Comparison of ENCODE assay signal across 16 mouse cellular contexts in genomic region chr9:7977587-7977986, GRCm38 (mm10). TPM values are rescaled to one million over a fixed set of nuclear protein-coding genes. Genes with fewer than 3 reads are reported as not detected.
DNase-seq lines count a peak whose midpoint lies in the region; ATAC-seq and TF ChIP-seq lines count a peak whose summit lies in the region.
"Had no signal": no experiment of that assay in that cellular context is flagged by ENCODE, and none has a peak within 500 bp of the region (broad histone marks: within the 10 kb centered on the region; RNA-seq: fewer than 3 reads in every experiment).

No protein-coding gene starts in this region.

- H3K4me3 ChIP-seq in heart, embryonic 12.5 days = no peak overlapping the region
- H3K4me3 ChIP-seq in neural tube, embryonic 14.5 days (ENCODE audit: low read depth, low read length) = no peak overlapping the region
- H3K4me3 ChIP-seq in kidney, embryonic 16.5 days (ENCODE audit: low read length) = no peak overlapping the region
- H3K4me3 ChIP-seq in forebrain, postnatal 0 days (ENCODE audit: low read depth, low read length) = no peak overlapping the region
- H3K4me3 ChIP-seq: erythroblast, embryonic 14.5 days; forebrain, embryonic 15.5 days; megakaryocyte, embryonic 14.5 days; midbrain, embryonic 15.5 days had no signal

- intact Hi-C loops in heart, postnatal 14 days (cut with DNase I) = no loop called here

- no peak overlapping the region for H3K4me2 ChIP-seq in heart, embryonic 12.5 days
- no peak overlapping the region for H3K4me2 ChIP-seq in neural tube, embryonic 14.5 days (ENCODE audit: low read depth, low read length)
- H3K4me2 ChIP-seq in kidney, embryonic 16.5 days (replicated peaks; ENCODE audit: low read depth, low read length) = no peak overlapping the region
- H3K4me2 ChIP-seq in forebrain, postnatal 0 days (ENCODE audit: low read depth) = no peak overlapping the region
- H3K4me2 ChIP-seq: forebrain, embryonic 15.5 days; midbrain, embryonic 15.5 days had no signal

- peaks cover 44% of the 10 kb centered on the region for H3K36me3 ChIP-seq in heart, embryonic 12.5 days
- H3K36me3 ChIP-seq in neural tube, embryonic 14.5 days (ENCODE audit: control insufficient read depth, insufficient read depth, low read length) = no peaks in the 10 kb centered on the region
- peaks cover 28% of the 10 kb centered on the region for H3K36me3 ChIP-seq in kidney, embryonic 16.5 days (ENCODE audit: insufficient read depth, low read length)
- H3K36me3 ChIP-seq in forebrain, postnatal 0 days (ENCODE audit: insufficient read depth) = no peaks in the 10 kb centered on the region
- H3K36me3 ChIP-seq: forebrain, embryonic 15.5 days; midbrain, embryonic 15.5 days had no signal

- H3K27me3 ChIP-seq in heart, embryonic 12.5 days (replicated peaks) = no peaks in the 10 kb centered on the region
- no peaks in the 10 kb centered on the region for H3K27me3 ChIP-seq in neural tube, embryonic 14.5 days (ENCODE audit: control insufficient read depth, insufficient read depth, low read length)
- no peaks in the 10 kb centered on the region for H3K27me3 ChIP-seq in kidney, embryonic 16.5 days (ENCODE audit: insufficient read depth, low read length)
- H3K27me3 ChIP-seq in forebrain, postnatal 0 days (ENCODE audit: insufficient read depth, low read length) = no peaks in the 10 kb centered on the region
- H3K27me3 ChIP-seq: forebrain, embryonic 15.5 days; midbrain, embryonic 15.5 days had no signal

- no peak for TF ChIP-seq CTCF in forebrain, postnatal 0 days (IDR thresholded peaks at IDR 0.05; ENCODE audit: low read depth)

- peak overlapping the region; percentile 68 for H3K27ac ChIP-seq in heart, embryonic 12.5 days (ENCODE audit: poor library complexity, severe bottlenecking)
- no peak overlapping the region for H3K27ac ChIP-seq in neural tube, embryonic 14.5 days (ENCODE audit: low read depth, low read length)
- H3K27ac ChIP-seq in kidney, embryonic 16.5 days (ENCODE audit: low read length) = peak overlapping the region; percentile 9; the same call in 1 of the 2 replicates
- H3K27ac ChIP-seq in forebrain, postnatal 0 days (ENCODE audit: low read depth, low read length) = no peak overlapping the region
- H3K27ac ChIP-seq: forebrain, embryonic 15.5 days; midbrain, embryonic 15.5 days had no signal

- H3K9ac ChIP-seq in heart, embryonic 12.5 days = peak overlapping the region; percentile 36; the same call in 1 of the 2 replicates
- no peak overlapping the region for H3K9ac ChIP-seq in neural tube, embryonic 14.5 days (replicated peaks; ENCODE audit: low read depth, low read length)
- no peak overlapping the region for H3K9ac ChIP-seq in kidney, embryonic 16.5 days (replicated peaks; ENCODE audit: low read length)
- no peak overlapping the region for H3K9ac ChIP-seq in forebrain, postnatal 0 days
- H3K9ac ChIP-seq: forebrain, embryonic 15.5 days; liver, postnatal 0 days; midbrain, embryonic 15.5 days had no signal

- no peaks in the 10 kb centered on the region for H3K9me3 ChIP-seq in heart, embryonic 12.5 days (replicated peaks)
- H3K9me3 ChIP-seq in neural tube, embryonic 14.5 days (ENCODE audit: control insufficient read depth, low read length) = no peaks in the 10 kb centered on the region
- H3K9me3 ChIP-seq in kidney, embryonic 16.5 days (ENCODE audit: low read length) = no peaks in the 10 kb centered on the region
- no peaks in the 10 kb centered on the region for H3K9me3 ChIP-seq in forebrain, postnatal 0 days (ENCODE audit: low read length)
- H3K9me3 ChIP-seq: forebrain, embryonic 15.5 days; megakaryocyte, embryonic 14.5 days; midbrain, embryonic 15.5 days had no signal

- peaks cover 53% of the 10 kb centered on the region for H3K4me1 ChIP-seq in heart, embryonic 12.5 days (replicated peaks)
- H3K4me1 ChIP-seq in neural tube, embryonic 14.5 days (ENCODE audit: control insufficient read depth, insufficient read depth, low read length) = no peaks in the 10 kb centered on the region
- 0 out of 2 replicates have a peak, but pooled peaks cover 6% of the 10 kb centered on the region for H3K4me1 ChIP-seq in kidney, embryonic 16.5 days (ENCODE audit: insufficient read depth, low read length)
- no peaks in the 10 kb centered on the region for H3K4me1 ChIP-seq in forebrain, postnatal 0 days (ENCODE audit: insufficient read depth)
- H3K4me1 ChIP-seq: forebrain, embryonic 15.5 days; megakaryocyte, embryonic 14.5 days; midbrain, embryonic 15.5 days had no signal

- DNase-seq in heart, postnatal 14 days = no peak
- DNase-seq in neural tube, embryonic 10.5 days (ENCODE audit: extremely low spot score, low spot score) = no peak
- no peak for DNase-seq in forebrain, postnatal 0 days
- no peak for DNase-seq in urinary bladder, adult 18-20 months (ENCODE audit: low spot score in 2 of 2)
- DNase-seq: cerebellum, adult 2 months; liver; liver, postnatal 0 days; lung, postnatal 14 days; thymus, postnatal 25 days had no signal

- no peak for ATAC-seq in heart, embryonic 12.5 days (ENCODE audit: insufficient number of reproducible peaks, low FRiP score)
- ATAC-seq in neural tube, embryonic 14.5 days (ENCODE audit: low read depth) = 0 out of 2 replicates have a peak, but pooled peaks have one; percentile 17
- peak; percentile 83; the same call in 1 of the 2 replicates for ATAC-seq in kidney, embryonic 16.5 days (ENCODE audit: low FRiP score, low TSS enrichment)
- no peak for ATAC-seq in forebrain, postnatal 0 days
- ATAC-seq: forebrain, embryonic 15.5 days; liver, postnatal 0 days; midbrain, embryonic 15.5 days had no signal

- 58% methylated on average over 5 of the region's 5 CpGs for WGBS in heart, embryonic 12.5 days
- WGBS in neural tube, embryonic 14.5 days = 82% methylated on average over 5 of the region's 5 CpGs
- 54% methylated on average over 5 of the region's 5 CpGs for WGBS in kidney, embryonic 16.5 days
- 94% methylated on average over 5 of the region's 5 CpGs for WGBS in forebrain, postnatal 0 days

RNA-seq across cellular contexts. Expression of gene Yap1, which starts 26.8 kb away (rescaled TPM):
- 37.6 and 39.7 TPM in 2 replicates for polyA plus RNA-seq in heart, embryonic 12.5 days (2016; fragmentation: Nextera tagmentation; extraction: Ambion mirVana)
- 10 to 100 TPM; 60.9 to 63.1 TPM for total RNA-seq in heart, postnatal 14 days (2021)
- 4.4 and 8.0 TPM in 2 replicates for polyA plus RNA-seq in neural tube, embryonic 14.5 days (2014; fragmentation: Nextera tagmentation; extraction: Ambion mirVana)
- polyA plus RNA-seq in kidney, embryonic 16.5 days (2015; fragmentation: Nextera tagmentation; extraction: Ambion mirVana) = 35.7 and 37.1 TPM in 2 replicates
- total RNA-seq in forebrain, postnatal 0 days (2014; rRNA removed) = 10.7 and 14.5 TPM in 2 replicates
- polyA plus RNA-seq in forebrain, postnatal 0 days (2015; fragmentation: Nextera tagmentation; extraction: Ambion mirVana) = 4.0 and 4.7 TPM in 2 replicates
- polyA plus RNA-seq: erythroblast, embryonic 14.5 days had no signal

Comparison
In these comparisons a context has a peak if more than half of its experiments do, and no peak if none do; other contexts are left out.
1. ATAC-seq: peak in neural tube, embryonic 14.5 days (single experiment) and kidney, embryonic 16.5 days (single experiment); none in heart, embryonic 12.5 days (single experiment) and forebrain, postnatal 0 days (single experiment).
2. H3K27ac ChIP-seq: peak in heart, embryonic 12.5 days (single experiment) and kidney, embryonic 16.5 days (single experiment); none in neural tube, embryonic 14.5 days (single experiment) and forebrain, postnatal 0 days (single experiment).